Mouse (Mus musculus) liver, postnatal 0 days (tissue): ENCODE data around the gene Magi2. TPM values are rescaled to one million over a fixed set of nuclear protein-coding genes. Genes with fewer than 3 reads are reported as not detected.

Experiments used
- ATAC-seq: fragments of 200-750 bp; cut with Nextera tagmentation; 2 replicates; pipeline ENCODE4 v1.8.0; 2017; ENCODE audit warnings: mild to moderate bottlenecking, moderate library complexity
- DNase-seq: peaks from one replicate; pipeline ENCODE4 v3.0.0-alpha.2; 2016
- H3K27ac ChIP-seq: fragments of 300-500 bp; sonication (generic); 2 replicates; pipeline ENCODE4 v1.5.1; 2014; ENCODE audit warnings: antibody characterized with exemption, moderate library complexity, mild to moderate bottlenecking, low read depth
- H3K27me3 ChIP-seq: fragments of 300-500 bp; sonication (generic); 2 replicates; pipeline ENCODE4 v1.6.1; 2014; ENCODE audit warnings: low read length, control low read depth, mixed read lengths; ENCODE audit not compliant: insufficient read depth
- H3K36me3 ChIP-seq: fragments of 300-500 bp; sonication (generic); replicated peaks from 2 replicates; pipeline ENCODE4 v1.6.1; 2014; ENCODE audit warnings: mild to moderate bottlenecking, control low read depth, low read length, moderate library complexity, mixed read lengths; ENCODE audit not compliant: insufficient read depth
- H3K4me1 ChIP-seq: fragments of 300-500 bp; sonication (generic); 2 replicates; pipeline ENCODE4 v1.6.1; 2014; ENCODE audit warnings: antibody characterized with exemption, mild to moderate bottlenecking, control low read depth; ENCODE audit not compliant: insufficient read depth
- H3K4me2 ChIP-seq: fragments of 300-500 bp; sonication (generic); 2 replicates; pipeline ENCODE4 v1.6.1; 2014; ENCODE audit warnings: low read depth, mild to moderate bottlenecking, low read length, moderate library complexity, mixed read lengths
- H3K4me3 ChIP-seq: fragments of 300-500 bp; sonication (generic); 2 replicates; pipeline ENCODE4 v1.5.1; 2014; ENCODE audit warnings: low read depth, low read length
- H3K9ac ChIP-seq: fragments of 300-500 bp; sonication (generic); replicated peaks from 2 replicates; pipeline ENCODE4 v1.6.1; 2014; ENCODE audit warnings: mild to moderate bottlenecking, moderate library complexity
- H3K9me3 ChIP-seq: fragments of 300-500 bp; sonication (generic); 2 replicates; pipeline ENCODE4 v1.6.1; 2016; ENCODE audit warnings: mild to moderate bottlenecking, control low read depth, low read length, mixed read lengths
- CTCF ChIP-seq: sonication (generic); IDR thresholded peaks from 2 replicates; pipeline ENCODE4 v1.5.1; 2016; ENCODE audit warnings: antibody characterized with exemption, low read depth
- EP300 ChIP-seq: IDR thresholded peaks from 2 replicates; pipeline ENCODE4 v1.6.1; 2016; ENCODE audit warnings: antibody characterized with exemption, low read depth, mild to moderate bottlenecking
- WGBS: fragments of 180-500 bp; shearing (Covaris S2); extraction: QIAGEN DNeasy Blood & Tissue Kit; methylation state at CpG from one replicate; pipeline ENCODE4 v1.1.7; 2014; ENCODE audit not compliant: insufficient replicate concordance; 5-methylcytosine and 5-hydroxymethylcytosine counted together
- polyA plus RNA-seq: library from polyadenylated mRNA; unstranded; fragments of >200 nt; fragmentation: Nextera tagmentation; extraction: Ambion mirVana; gene quantifications from 2 replicates; pipeline ENCODE4 v1.2.1, GENCODE M21; 2015

Gene Magi2
- polyA plus RNA-seq, 1 experiment from 2014 or later: 0.08 TPM

GRCm38 (mm10) chr5:20684112-20684511 lies 1457.3 kb downstream of the Magi2 start:
- no peaks in the 10 kb centered on the region for H3K4me1 ChIP-seq
- H3K9ac ChIP-seq: no peak overlapping the region
- WGBS: 62% methylated on average over 6 of the region's 6 CpGs
- no peak overlapping the region for H3K27ac ChIP-seq
- TF ChIP-seq CTCF: no peak
- no peak for TF ChIP-seq EP300
- ATAC-seq: no peak
- H3K27me3 ChIP-seq: no peaks in the 10 kb centered on the region
- H3K4me2 ChIP-seq: no peak overlapping the region
- no peak for DNase-seq
- no peak overlapping the region for H3K4me3 ChIP-seq
- no peaks in the 10 kb centered on the region for H3K9me3 ChIP-seq
- no peaks in the 10 kb centered on the region for H3K36me3 ChIP-seq

GRCm38 (mm10) chr5:20692230-20692629 lies 1465.4 kb downstream of the Magi2 start:
- Histone ChIP-seq H3K9ac (no peak overlapping the region), H3K9me3 (peaks cover 4% of the 10 kb centered on the region; the same call in 1 of the 2 replicates), H3K4me3 (no peak overlapping the region), H3K27ac (no peak overlapping the region), H3K4me2 (no peak overlapping the region), H3K4me1 (no peaks in the 10 kb centered on the region), H3K27me3 (no peaks in the 10 kb centered on the region), H3K36me3 (no peaks in the 10 kb centered on the region)
- 78% methylated on average over 3 of the region's 3 CpGs for WGBS
- DNase-seq: no peak
- ATAC-seq: no peak
- TF ChIP-seq CTCF: no peak
- TF ChIP-seq EP300: no peak

- H3K9me3 ChIP-seq: no peaks in the 10 kb centered on the region
- DNase-seq (no peak), ATAC-seq (no peak)
- no peak overlapping the region for H3K4me3 ChIP-seq
- no peak overlapping the region for H3K27ac ChIP-seq
- no peaks in the 10 kb centered on the region for H3K36me3 ChIP-seq
- H3K27me3 ChIP-seq: 0 out of 2 replicates have a peak, but pooled peaks cover 4% of the 10 kb centered on the region
- no peak overlapping the region for H3K9ac ChIP-seq
- TF ChIP-seq CTCF: no peak
- no peak for TF ChIP-seq EP300
- 0 out of 2 replicates have a peak, but pooled peaks cover 2% of the 10 kb centered on the region for H3K4me1 ChIP-seq
- 62% methylated on average over 5 of the region's 5 CpGs for WGBS
- no peak overlapping the region for H3K4me2 ChIP-seq
Observed at GRCm38 (mm10) chr5:20699116-20699515, 1472.3 kb downstream of the Magi2 start.

- Histone ChIP-seq H3K36me3 (no peaks in the 10 kb centered on the region), H3K27me3 (0 out of 2 replicates have a peak, but pooled peaks cover 4% of the 10 kb centered on the region), H3K9ac (peak overlapping the region; percentile 55), H3K4me1 (0 out of 2 replicates have a peak, but pooled peaks cover 2% of the 10 kb centered on the region), H3K9me3 (no peaks in the 10 kb centered on the region), H3K27ac (peak overlapping the region; percentile 69), H3K4me2 (peak overlapping the region; percentile 92), H3K4me3 (peak overlapping the region; percentile 51)
- ATAC-seq (peak; percentile 87), DNase-seq (peak; percentile 75)
- under 1% methylated on average over 47 of the region's 57 CpGs for WGBS
- TF ChIP-seq CTCF (peak; percentile 69), EP300 (no peak)
Observed at GRCm38 (mm10) chr5:20701483-20702421, 1474.9 kb downstream of the Magi2 start.

- Histone ChIP-seq H3K9me3 (no peaks in the 10 kb centered on the region), H3K36me3 (no peaks in the 10 kb centered on the region), H3K4me3 (peak overlapping the region; percentile 51), H3K4me1 (0 out of 2 replicates have a peak, but pooled peaks cover 2% of the 10 kb centered on the region), H3K27ac (peak overlapping the region; percentile 69), H3K27me3 (0 out of 2 replicates have a peak, but pooled peaks cover 4% of the 10 kb centered on the region), H3K4me2 (peak overlapping the region; percentile 92), H3K9ac (peak overlapping the region; percentile 55)
- 1% methylated on average over 44 of the region's 57 CpGs for WGBS
- DNase-seq (peak; percentile 21), ATAC-seq (peak; percentile 20; the same call in 1 of the 2 replicates)
- TF ChIP-seq CTCF (peak; percentile 26; the same call in 1 of the 2 replicates), EP300 (no peak)
Observed at GRCm38 (mm10) chr5:20702480-20703303, 1475.9 kb downstream of the Magi2 start.
